Mouse (Mus musculus) ES-Bruce4 (cell line): ENCODE measurements around the gene Mkrn1.

Experiments used
- CTCF ChIP-seq: IDR thresholded peaks from one replicate; pipeline ENCODE4 v1.8.1; 2011; ENCODE audit warnings: low read depth, low read length
- EP300 ChIP-seq: IDR thresholded peaks from 2 replicates; pipeline ENCODE4 v1.6.1; 2011; ENCODE audit warnings: low read depth, low read length; ENCODE audit not compliant: insufficient read depth
- POLR2A ChIP-seq: IDR thresholded peaks from one replicate; pipeline ENCODE4 v1.8.1; 2011; ENCODE audit warnings: low read length; ENCODE audit not compliant: insufficient read depth

DNA sequence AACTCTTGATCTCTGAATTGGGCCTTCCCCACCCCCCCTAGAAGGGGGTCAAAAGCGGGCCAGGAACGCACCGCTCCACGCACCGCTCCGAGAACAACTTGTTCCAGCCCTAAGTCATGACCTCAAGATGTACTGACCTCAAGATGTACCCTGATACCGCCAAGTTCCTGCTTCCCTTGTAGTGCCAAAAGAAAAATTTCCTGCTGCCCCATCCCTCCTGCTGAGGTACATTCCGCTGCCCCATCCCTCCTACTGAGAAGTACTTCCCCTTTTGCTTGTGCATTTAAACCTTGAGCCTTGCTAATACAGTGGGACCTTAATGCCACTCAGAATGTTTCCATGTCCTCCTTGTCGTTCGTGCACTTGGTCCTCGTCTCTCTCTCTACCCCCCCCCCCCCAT lies 10.5 kb upstream of the Mkrn1 start:
- TF ChIP-seq CTCF (no peak), POLR2A (no peak), EP300 (peak; percentile 94)
